Mouse (Mus musculus): Measurements from ENCODE around the gene Fbxo47. TPM values are rescaled to one million over a fixed set of nuclear protein-coding genes. Genes with fewer than 3 reads are reported as not detected.
A peak's percentile ranks its signal among the peaks of the same experiment; 100 is the strongest.

Gene Fbxo47
- under 1 TPM; 0.63 to 0.86 TPM for total RNA-seq (2021)

DNA sequence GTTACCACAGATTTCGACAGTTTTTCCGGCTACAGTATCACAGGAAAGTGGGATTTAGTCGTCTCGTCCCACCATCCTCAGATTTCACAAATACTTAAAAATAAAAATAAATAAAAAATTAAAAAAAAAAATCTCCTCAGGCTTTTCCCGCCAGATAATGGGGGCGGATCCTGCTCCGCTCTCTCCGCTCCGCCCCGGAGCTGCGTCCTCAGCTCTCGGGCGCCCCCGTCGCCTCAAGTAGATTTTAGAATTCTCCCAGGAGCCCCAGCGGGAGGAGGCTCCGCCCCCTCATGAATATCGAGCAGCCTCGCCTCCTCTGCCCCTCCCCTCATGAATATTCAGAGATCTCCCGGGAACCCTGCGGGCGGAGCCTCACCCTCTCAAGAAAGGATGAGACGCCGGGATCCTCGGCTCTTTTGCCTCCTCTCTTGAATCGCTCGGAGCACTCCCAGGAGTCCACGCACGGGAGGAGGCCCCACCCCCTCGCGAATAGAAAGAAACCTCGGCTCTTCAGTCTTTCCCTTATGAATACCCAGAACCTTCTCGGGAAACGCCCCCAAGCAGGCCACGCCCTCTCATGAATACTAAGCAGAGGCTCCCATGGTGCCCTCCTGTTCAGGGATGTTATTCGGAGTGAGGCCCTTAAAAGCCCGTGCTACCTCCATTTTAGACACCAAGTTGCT, at the start of gene Fbxo47:
Gene Fbxo47, minus strand, starts transcription at position 237 of the 683 bp plus-strand sequence.
- peak; percentile 94 to 97 for DNase-seq (ENCODE audit: extremely low spot score in 1 of 2, low spot score in 2 of 2)
- intact Hi-C loops (cut with DNase I), result loop anchor here (5.0 kb wide), 3 partner anchors 42 to 102 kb away; partner anchors contain the start of genes B230217C12Rik, Lasp1 and Rpl23

DNA sequence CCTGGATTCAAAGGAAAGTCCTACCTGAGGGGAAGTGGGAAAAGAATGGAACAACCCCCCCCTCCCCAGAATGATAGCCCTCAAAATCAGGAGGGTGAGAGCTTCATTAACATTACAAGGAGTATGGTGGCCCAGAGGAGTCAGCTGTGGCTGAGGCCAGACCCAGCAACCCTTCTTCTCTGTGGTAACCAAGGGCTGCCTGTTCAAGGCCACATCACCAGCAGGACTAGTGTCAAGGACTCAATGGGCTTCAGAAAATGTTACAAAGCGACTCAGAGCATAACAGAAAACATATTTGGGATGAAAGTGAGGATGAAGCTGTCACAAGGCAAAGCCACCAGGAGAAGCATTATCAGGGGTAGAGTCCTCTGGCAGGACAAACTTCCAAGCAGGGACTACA, 49.6 kb upstream of the Fbxo47 start:
- DNase-seq (ENCODE audit: extremely low spot score in 1 of 2, low spot score in 2 of 2), result no peak
- intact Hi-C loops (cut with DNase I), result no loop called here

- intact Hi-C loops (cut with DNase I), result no loop called here
- no peak for DNase-seq (ENCODE audit: extremely low spot score in 1 of 2, low spot score in 2 of 2)
Observed at GRCm38 (mm10) chr11:97928905-97929304, 45.0 kb upstream of the Fbxo47 start.

DNA sequence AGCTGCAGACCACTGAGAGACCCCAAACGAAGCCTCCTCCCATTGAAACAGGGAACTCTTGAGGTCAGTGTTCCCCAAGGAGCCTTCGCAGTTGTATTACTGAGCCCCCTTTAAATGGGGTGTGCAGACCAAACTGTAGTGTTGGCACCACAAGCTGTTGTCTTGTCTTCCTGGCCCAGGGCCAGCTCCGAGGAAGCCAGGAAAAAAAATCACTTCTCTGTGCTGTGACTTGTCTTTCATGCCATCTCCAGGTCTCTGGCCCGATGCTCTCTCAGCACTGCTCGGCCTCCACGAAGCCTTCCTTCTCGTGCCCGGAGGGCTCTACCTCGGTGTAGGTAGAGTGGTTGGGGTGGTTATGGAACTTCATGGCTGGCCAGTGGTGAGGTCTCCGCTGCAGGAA, 40.3 kb upstream of the Fbxo47 start:
- no peak for DNase-seq (ENCODE audit: extremely low spot score in 1 of 2, low spot score in 2 of 2)
- intact Hi-C loops (cut with DNase I), result no loop called here

- DNase-seq (ENCODE audit: extremely low spot score in 1 of 2, low spot score in 2 of 2), result no peak
- intact Hi-C loops (cut with DNase I), result no loop called here
Observed at GRCm38 (mm10) chr11:97923639-97924038, 39.7 kb upstream of the Fbxo47 start.

DNA sequence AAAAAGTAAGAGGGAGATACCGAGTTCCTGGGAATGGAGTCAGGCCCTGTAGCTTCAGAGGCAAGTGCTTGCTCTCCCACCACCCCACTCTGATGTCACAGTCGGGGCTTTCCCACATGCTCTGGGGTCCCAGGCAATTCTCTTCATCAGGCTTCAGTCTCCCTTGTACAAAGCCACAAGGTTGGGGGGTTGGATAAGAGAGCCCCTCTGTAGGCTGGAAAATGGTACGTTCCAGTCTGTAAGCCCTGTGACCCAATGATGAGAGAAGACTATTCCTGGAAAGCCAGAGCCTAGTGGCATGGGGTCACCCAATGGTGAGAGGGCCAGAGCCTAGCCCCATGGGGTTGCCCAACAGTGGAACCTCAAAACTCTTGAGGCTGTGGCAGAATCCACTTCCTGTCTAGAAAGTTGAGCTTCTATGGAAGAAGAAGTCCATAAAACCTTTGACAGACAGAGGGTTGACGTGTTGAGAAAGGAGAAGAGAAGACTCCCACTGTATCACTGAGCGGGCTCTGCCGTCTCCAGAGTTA, 32.1 kb upstream of the Fbxo47 start:
- DNase-seq (ENCODE audit: extremely low spot score in 1 of 2, low spot score in 2 of 2), result no peak
- intact Hi-C loops (cut with DNase I), result no loop called here

- no peak for DNase-seq (ENCODE audit: extremely low spot score in 1 of 2, low spot score in 2 of 2)
- intact Hi-C loops (cut with DNase I), result no loop called here
Observed at GRCm38 (mm10) chr11:97915471-97915870, 31.5 kb upstream of the Fbxo47 start.

DNA sequence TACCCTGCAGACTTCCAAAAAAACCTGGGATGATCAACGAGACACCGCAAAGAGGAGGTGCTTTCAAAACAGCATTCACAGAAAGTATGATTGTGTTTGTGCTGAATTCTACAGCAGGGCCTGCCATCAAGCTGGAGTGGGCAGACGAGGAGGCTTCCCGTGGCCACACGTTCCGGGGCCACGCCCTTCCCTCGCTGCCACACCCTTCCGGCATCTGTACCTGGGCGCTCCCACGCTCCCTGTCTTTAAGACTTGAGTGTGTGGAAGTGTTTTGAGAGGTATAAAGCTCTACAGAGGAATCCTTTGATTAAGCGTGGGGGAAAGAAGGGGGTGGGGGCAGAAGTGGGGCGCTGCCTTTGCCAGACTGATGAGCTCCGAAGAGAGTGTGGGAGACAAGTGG, 29.2 kb upstream of the Fbxo47 start:
- intact Hi-C loops (cut with DNase I), result no loop called here
- no peak for DNase-seq (ENCODE audit: extremely low spot score in 1 of 2, low spot score in 2 of 2)

- no peak for DNase-seq (ENCODE audit: extremely low spot score in 1 of 2, low spot score in 2 of 2)
- intact Hi-C loops (cut with DNase I), result no loop called here
Observed at GRCm38 (mm10) chr11:97908634-97909348, 24.8 kb upstream of the Fbxo47 start.

- intact Hi-C loops (cut with DNase I), result no loop called here
- DNase-seq (ENCODE audit: extremely low spot score in 1 of 2, low spot score in 2 of 2), result no peak
Observed at GRCm38 (mm10) chr11:97907935-97908334, 24.0 kb upstream of the Fbxo47 start.

- peak in 1 of 2 experiments; percentile 40 for DNase-seq (ENCODE audit: extremely low spot score in 1 of 2, low spot score in 2 of 2)
- intact Hi-C loops (cut with DNase I), result no loop called here
Observed at GRCm38 (mm10) chr11:97906905-97907304, 23.0 kb upstream of the Fbxo47 start.

DNA sequence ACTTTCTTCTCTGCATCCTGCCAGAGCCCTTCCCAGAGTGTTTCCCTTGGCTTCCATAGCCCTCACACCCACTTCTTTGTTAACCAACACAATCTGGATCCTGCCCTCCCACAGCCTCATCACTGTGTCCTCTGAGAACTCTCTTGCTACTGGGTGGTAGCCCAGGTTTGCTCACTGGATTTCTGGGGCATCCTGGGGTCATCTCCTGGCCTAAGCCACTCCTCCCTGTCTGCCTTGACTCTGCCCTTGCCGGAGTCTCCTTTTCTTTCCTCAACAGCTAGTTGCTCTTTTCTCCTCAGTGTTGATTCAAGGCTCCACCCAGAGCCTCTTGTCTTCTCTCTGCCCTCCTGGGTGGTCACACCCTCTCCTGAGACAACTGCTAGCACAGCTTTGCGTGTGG, 22.0 kb upstream of the Fbxo47 start:
- intact Hi-C loops (cut with DNase I), result no loop called here
- DNase-seq (ENCODE audit: extremely low spot score in 1 of 2, low spot score in 2 of 2), result no peak

DNA sequence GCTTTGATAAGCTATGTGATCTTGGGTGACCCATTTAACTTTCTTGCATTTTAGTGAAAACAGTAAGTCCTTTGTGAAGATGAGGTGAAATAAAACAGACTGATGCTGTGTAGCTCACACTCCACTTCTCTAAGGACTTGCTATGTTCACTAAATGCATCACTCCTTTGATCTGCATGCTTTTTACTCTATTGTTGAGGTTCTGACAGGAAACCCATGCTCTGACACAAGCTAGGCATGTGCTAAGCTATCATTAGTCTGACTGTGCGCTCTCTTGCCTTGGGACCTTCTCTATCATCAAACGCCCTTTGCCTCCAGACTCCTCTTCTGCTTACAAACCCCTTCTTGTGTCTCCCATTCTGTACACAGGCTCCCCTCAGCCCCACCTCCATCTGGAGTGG, 21.6 kb upstream of the Fbxo47 start:
- intact Hi-C loops (cut with DNase I), result no loop called here
- DNase-seq (ENCODE audit: extremely low spot score in 1 of 2, low spot score in 2 of 2), result no peak

- no peak for DNase-seq (ENCODE audit: extremely low spot score in 1 of 2, low spot score in 2 of 2)
- intact Hi-C loops (cut with DNase I), result loop anchor here (5.0 kb wide), 1 partner anchor 172 kb away; no protein-coding TSS in a partner anchor
Observed at GRCm38 (mm10) chr11:97904801-97905200, 20.8 kb upstream of the Fbxo47 start.

GRCm38 (mm10) chr11:97901806-97902205, 17.9 kb upstream of the Fbxo47 start:
- intact Hi-C loops (cut with DNase I), result loop anchor here (5.0 kb wide), 1 partner anchor 175 kb away; no protein-coding TSS in a partner anchor
- no peak for DNase-seq (ENCODE audit: extremely low spot score in 1 of 2, low spot score in 2 of 2)

DNA sequence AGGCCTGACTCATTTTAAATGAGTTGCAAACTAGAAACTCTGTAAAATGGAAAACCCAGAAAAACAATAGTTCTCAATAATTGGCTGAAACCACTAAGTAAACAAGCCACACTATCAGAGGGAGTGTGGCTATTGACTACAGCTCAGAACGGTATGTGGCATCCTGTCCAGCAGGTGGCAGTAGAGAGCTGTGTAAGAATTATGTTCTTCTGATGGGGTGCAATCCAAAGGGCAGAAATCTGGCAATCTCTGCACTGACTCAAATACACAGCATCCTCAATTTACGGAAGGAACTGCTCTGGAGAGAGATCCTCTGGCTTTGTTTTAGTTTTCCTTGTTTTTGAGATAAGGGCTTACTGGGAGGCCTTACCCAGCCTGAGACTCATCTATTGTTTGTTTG, 15.9 kb upstream of the Fbxo47 start:
- intact Hi-C loops (cut with DNase I), result loop anchor here (1.0 to 5.0 kb wide), 2 partner anchors 88 to 177 kb away; no protein-coding TSS in a partner anchor
- DNase-seq (ENCODE audit: extremely low spot score in 1 of 2, low spot score in 2 of 2), result peak; percentile 87

GRCm38 (mm10) chr11:97897568-97898185, 13.7 kb upstream of the Fbxo47 start:
- DNase-seq (ENCODE audit: extremely low spot score in 1 of 2, low spot score in 2 of 2), result no peak
- intact Hi-C loops (cut with DNase I), result no loop called here

GRCm38 (mm10) chr11:97896655-97897054, 12.7 kb upstream of the Fbxo47 start:
- intact Hi-C loops (cut with DNase I), result no loop called here
- DNase-seq (ENCODE audit: extremely low spot score in 1 of 2, low spot score in 2 of 2), result no peak

DNA sequence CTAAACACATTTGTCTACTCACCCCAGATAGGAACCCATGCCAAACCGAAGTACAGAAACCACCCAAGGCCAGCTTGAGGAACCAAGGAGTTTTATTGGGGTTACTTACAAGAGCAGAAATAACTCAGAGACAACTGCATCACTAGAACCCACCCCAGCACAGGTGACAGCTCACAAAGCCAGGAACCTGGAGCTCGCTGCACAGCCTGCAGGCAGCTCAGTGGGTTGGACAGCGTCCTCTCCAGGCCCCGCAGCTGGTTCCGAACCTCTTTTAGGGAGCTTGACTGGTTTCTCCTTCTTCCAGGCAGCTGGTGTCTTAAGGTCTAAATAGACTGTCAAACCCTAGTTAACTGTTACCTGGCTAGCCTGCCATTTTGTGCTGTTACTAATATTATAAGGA, 7.9 kb upstream of the Fbxo47 start:
- intact Hi-C loops (cut with DNase I), result no loop called here

More for the DNA sequence above, 7.9 kb upstream of the Fbxo47 start:
- DNase-seq (ENCODE audit: extremely low spot score in 1 of 2, low spot score in 2 of 2), result no peak
